Mouse (Mus musculus) thymus, adult 2 months (tissue): Measurements from ENCODE around the gene Adgrl1.

Source experiments
- CTCF ChIP-seq: fragments of 200-500 bp; IDR thresholded peaks from 2 replicates; pipeline ENCODE4 v1.5.1; 2012; ENCODE audit warnings: mild to moderate bottlenecking, control low read depth, low read length, moderate library complexity, borderline replicate concordance; ENCODE audit not compliant: control insufficient read depth, poor library complexity, insufficient read depth; ENCODE audit errors: extremely low read depth
- POLR2A ChIP-seq: fragments of 200-500 bp; IDR thresholded peaks from 2 replicates; pipeline ENCODE4 v1.6.1; 2012; ENCODE audit warnings: mild to moderate bottlenecking, low read length, control low read depth, moderate library complexity; ENCODE audit not compliant: control insufficient read depth, poor library complexity, insufficient read depth; ENCODE audit errors: extremely low read depth

GRCm38 (mm10) chr8:83924585-83924984, 24.7 kb downstream of the Adgrl1 start:
- TF ChIP-seq POLR2A (no peak), CTCF (no peak)
